Mouse (Mus musculus): ENCODE results near the gene Folr1. TPM values are rescaled to one million over a fixed set of nuclear protein-coding genes. Genes with fewer than 3 reads are reported as not detected.
A peak's percentile ranks its signal among the peaks of the same experiment; 100 is the strongest.

Gene Folr1
- polyA plus RNA-seq (2016; fragmentation: Nextera tagmentation; extraction: Ambion mirVana), result 1.0 TPM in 1 of 2 replicates, not detected in the other

- no peak within 1 kb of the TSS for H3K9ac ChIP-seq
- ATAC-seq (ENCODE audit: low FRiP score, low read depth), result no peak
- no peak within 1 kb of the TSS for H3K27ac ChIP-seq
- H3K36me3 ChIP-seq, result no peaks in the 10 kb centered on the region
- no peaks in the 10 kb centered on the region for H3K4me1 ChIP-seq
- H3K27me3 ChIP-seq (replicated peaks), result no peaks in the 10 kb centered on the region
- H3K4me2 ChIP-seq (replicated peaks), result no peak within 1 kb of the TSS
- H3K4me3 ChIP-seq, result no peak within 1 kb of the TSS
- no peaks in the 10 kb centered on the region for H3K9me3 ChIP-seq
- 34% methylated on average over 2 of the region's 2 CpGs for WGBS
These were observed at the start of gene Folr1 for GRCm38 (mm10) chr7:101870629-101871028. Folr1 (minus strand) TSS chr7:101870788.

- ATAC-seq (ENCODE audit: low FRiP score, low read depth), result peak; percentile 71
- Histone ChIP-seq H3K4me2 (replicated peaks) (no peak overlapping the region), H3K4me1 (no peaks in the 10 kb centered on the region), H3K9me3 (no peaks in the 10 kb centered on the region), H3K4me3 (no peak overlapping the region), H3K9ac (no peak overlapping the region), H3K27ac (no peak overlapping the region), H3K36me3 (peaks cover 11% of the 10 kb centered on the region), H3K27me3 (replicated peaks) (no peaks in the 10 kb centered on the region)
- 8% methylated on average over 1 of the region's 1 CpGs for WGBS
These were observed 47.5 kb upstream of the Folr1 start for GRCm38 (mm10) chr7:101918071-101918470.

- whole genome bisulfite sequencing, result 69% methylated on average over 3 of the region's 3 CpGs
- peaks cover 52% of the 10 kb centered on the region for H3K36me3 ChIP-seq
- ATAC-seq (ENCODE audit: low FRiP score, low read depth), result no peak
These were observed 41.4 kb upstream of the Folr1 start for GRCm38 (mm10) chr7:101911982-101912381.

GRCm38 (mm10) chr7:101910138-101910537 is 39.5 kb upstream of the Folr1 start:
- no peak for ATAC-seq (ENCODE audit: low FRiP score, low read depth)
- Histone ChIP-seq H3K36me3 (peaks cover 52% of the 10 kb centered on the region), H3K27ac (no peak overlapping the region), H3K4me3 (no peak overlapping the region), H3K9ac (no peak overlapping the region), H3K9me3 (no peaks in the 10 kb centered on the region), H3K27me3 (replicated peaks) (no peaks in the 10 kb centered on the region), H3K4me2 (replicated peaks) (no peak overlapping the region), H3K4me1 (peaks cover 6% of the 10 kb centered on the region)
- 89% methylated on average over 4 of the region's 4 CpGs for WGBS

More at GRCm38 (mm10) chr7:101911982-101912381, 41.4 kb upstream of the Folr1 start:
- H3K4me2 ChIP-seq (replicated peaks), result no peak overlapping the region
- no peaks in the 10 kb centered on the region for H3K27me3 ChIP-seq (replicated peaks)
- no peak overlapping the region for H3K9ac ChIP-seq
- H3K27ac ChIP-seq, result no peak overlapping the region
- no peak overlapping the region for H3K4me3 ChIP-seq
- H3K4me1 ChIP-seq, result 0 out of 2 replicates have a peak, but pooled peaks cover under 1% of the 10 kb centered on the region
- no peaks in the 10 kb centered on the region for H3K9me3 ChIP-seq

- ATAC-seq (ENCODE audit: low FRiP score, low read depth), result no peak
- no peak overlapping the region for H3K27ac ChIP-seq
- H3K4me1 ChIP-seq, result peaks cover 6% of the 10 kb centered on the region
- no peak overlapping the region for H3K4me3 ChIP-seq
- 82% methylated on average over 4 of the region's 4 CpGs for WGBS
- no peak overlapping the region for H3K4me2 ChIP-seq (replicated peaks)
- no peaks in the 10 kb centered on the region for H3K27me3 ChIP-seq (replicated peaks)
- H3K36me3 ChIP-seq, result peaks cover 44% of the 10 kb centered on the region
- 0 out of 2 replicates have a peak overlapping the region, but pooled peaks have one; percentile 29 for H3K9ac ChIP-seq
- no peaks in the 10 kb centered on the region for H3K9me3 ChIP-seq
These were observed 37.8 kb upstream of the Folr1 start for GRCm38 (mm10) chr7:101908367-101908766.

- Histone ChIP-seq H3K27ac (no peak overlapping the region), H3K9me3 (no peaks in the 10 kb centered on the region)
These were observed 36.1 kb upstream of the Folr1 start for GRCm38 (mm10) chr7:101906696-101907095.

GRCm38 (mm10) chr7:101906287-101906681 is 35.7 kb upstream of the Folr1 start, which contains the start of gene Tomt:
Tomt (minus strand) TSS chr7:101906359.
- 12% methylated on average over 11 of the region's 11 CpGs for WGBS

More at GRCm38 (mm10) chr7:101906696-101907095, 36.1 kb upstream of the Folr1 start:
- ATAC-seq (ENCODE audit: low FRiP score, low read depth), result no peak
- H3K4me2 ChIP-seq (replicated peaks), result peak overlapping the region; percentile 63
- peak overlapping the region; percentile 85 for H3K4me3 ChIP-seq
- H3K9ac ChIP-seq, result peak overlapping the region; percentile 91; the same call in 1 of the 2 replicates
- H3K36me3 ChIP-seq, result peaks cover 38% of the 10 kb centered on the region
- peaks cover 6% of the 10 kb centered on the region for H3K4me1 ChIP-seq
- no peaks in the 10 kb centered on the region for H3K27me3 ChIP-seq (replicated peaks)
- 79% methylated on average over 8 of the region's 8 CpGs for whole genome bisulfite sequencing

GRCm38 (mm10) chr7:101905561-101906286 is 35.1 kb upstream of the Folr1 start, which contains the start of gene Lamtor1:
Lamtor1 (plus strand) TSS chr7:101905904.
- under 1% methylated on average over 61 of the region's 61 CpGs for WGBS
- H3K27ac ChIP-seq, result peak within 1 kb of the TSS; percentile 83
- no peaks in the 10 kb centered on the region for H3K27me3 ChIP-seq (replicated peaks)
- peak; percentile 99 for ATAC-seq (ENCODE audit: low FRiP score, low read depth)
- peaks cover 28% of the 10 kb centered on the region for H3K36me3 ChIP-seq
- H3K4me1 ChIP-seq, result peaks cover 6% of the 10 kb centered on the region
- peak within 1 kb of the TSS; percentile 91 for H3K9ac ChIP-seq
- peak within 1 kb of the TSS; percentile 85 for H3K4me3 ChIP-seq
- peak within 1 kb of the TSS; percentile 63 for H3K4me2 ChIP-seq (replicated peaks)
- no peaks in the 10 kb centered on the region for H3K9me3 ChIP-seq

More at GRCm38 (mm10) chr7:101906287-101906681, 35.7 kb upstream of the Folr1 start, which contains the start of gene Tomt:
- peaks cover 34% of the 10 kb centered on the region for H3K36me3 ChIP-seq
- no peak for ATAC-seq (ENCODE audit: low FRiP score, low read depth)
- no peaks in the 10 kb centered on the region for H3K9me3 ChIP-seq
- H3K4me1 ChIP-seq, result peaks cover 6% of the 10 kb centered on the region
- H3K4me3 ChIP-seq, result peak within 1 kb of the TSS; percentile 85
- H3K27me3 ChIP-seq (replicated peaks), result no peaks in the 10 kb centered on the region
- H3K4me2 ChIP-seq (replicated peaks), result peak within 1 kb of the TSS; percentile 63
- peak within 1 kb of the TSS; percentile 91 for H3K9ac ChIP-seq
- peak within 1 kb of the TSS; percentile 83 for H3K27ac ChIP-seq

- ATAC-seq (ENCODE audit: low FRiP score, low read depth), result no peak
- no peak overlapping the region for H3K9ac ChIP-seq
- H3K36me3 ChIP-seq, result peaks cover 11% of the 10 kb centered on the region; the same call in 1 of the 2 replicates
- H3K27ac ChIP-seq, result no peak overlapping the region
- H3K27me3 ChIP-seq (replicated peaks), result no peaks in the 10 kb centered on the region
- no peak overlapping the region for H3K4me2 ChIP-seq (replicated peaks)
- peaks cover 6% of the 10 kb centered on the region for H3K4me1 ChIP-seq
- H3K4me3 ChIP-seq, result no peak overlapping the region
- no peaks in the 10 kb centered on the region for H3K9me3 ChIP-seq
These were observed 32.3 kb upstream of the Folr1 start for GRCm38 (mm10) chr7:101902846-101903245.

- no peak for ATAC-seq (ENCODE audit: low FRiP score, low read depth)
- no peak overlapping the region for H3K4me2 ChIP-seq (replicated peaks)
These were observed 31.4 kb upstream of the Folr1 start for GRCm38 (mm10) chr7:101901969-101902368.

GRCm38 (mm10) chr7:101900331-101901097 is 29.9 kb upstream of the Folr1 start:
- H3K27ac ChIP-seq, result no peak overlapping the region
- ATAC-seq (ENCODE audit: low FRiP score, low read depth), result no peak
- 93% methylated on average over 16 of the region's 16 CpGs for WGBS
- H3K36me3 ChIP-seq, result peaks cover 11% of the 10 kb centered on the region; the same call in 1 of the 2 replicates
- H3K9me3 ChIP-seq, result no peaks in the 10 kb centered on the region
- no peaks in the 10 kb centered on the region for H3K27me3 ChIP-seq (replicated peaks)
- H3K4me1 ChIP-seq, result 0 out of 2 replicates have a peak, but pooled peaks cover 4% of the 10 kb centered on the region
- H3K9ac ChIP-seq, result no peak overlapping the region
- H3K4me2 ChIP-seq (replicated peaks), result no peak overlapping the region
- H3K4me3 ChIP-seq, result no peak overlapping the region

More at GRCm38 (mm10) chr7:101901969-101902368, 31.4 kb upstream of the Folr1 start:
- Histone ChIP-seq H3K9ac (no peak overlapping the region), H3K4me3 (no peak overlapping the region), H3K27ac (no peak overlapping the region), H3K36me3 (peaks cover 11% of the 10 kb centered on the region; the same call in 1 of the 2 replicates), H3K4me1 (peaks cover 7% of the 10 kb centered on the region), H3K27me3 (replicated peaks) (no peaks in the 10 kb centered on the region), H3K9me3 (no peaks in the 10 kb centered on the region)
- 91% methylated on average over 10 of the region's 10 CpGs for WGBS
